14 mouse cellular contexts compared by ENCODE assay signal in the genomic region with DNA sequence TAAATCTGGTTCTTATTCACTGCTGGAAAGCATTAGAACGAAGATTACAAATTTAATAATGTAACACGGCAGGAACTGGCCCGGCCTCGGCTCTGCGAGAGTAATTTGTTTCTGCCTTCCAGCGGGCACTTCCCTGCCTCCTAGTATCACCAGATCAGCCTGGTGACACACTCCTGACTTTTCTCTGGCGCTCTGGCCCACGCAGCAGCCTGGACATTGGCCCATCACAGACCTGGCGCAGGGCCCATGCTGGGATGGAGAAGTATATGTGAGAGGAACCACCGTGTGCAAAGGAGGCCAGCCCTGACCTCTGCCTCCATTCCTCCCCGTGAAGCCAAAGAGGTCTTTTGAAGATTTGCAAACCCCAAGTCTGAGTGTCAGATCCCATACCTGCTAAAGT. TPM values are rescaled to one million over a fixed set of nuclear protein-coding genes. Genes with fewer than 3 reads are reported as not detected.
DNase-seq lines count a peak whose midpoint lies in the region; ATAC-seq and TF ChIP-seq lines count a peak whose summit lies in the region.
"Had no signal": no experiment of that assay in that cellular context is flagged by ENCODE, and none has a peak within 500 bp of the region (broad histone marks: within the 10 kb centered on the region; RNA-seq: fewer than 3 reads in every experiment).

No protein-coding gene starts in this region.

- DNase-seq in hindbrain, postnatal 0 days (ENCODE audit: low spot score) = no peak
- DNase-seq in adrenal gland, adult 18-20 months (ENCODE audit: low spot score in 2 of 2) = peak; percentile 64 to 78
- peak; percentile 89 to 92 for DNase-seq in adrenal gland, postnatal 36 days
- DNase-seq in cerebellum, postnatal 25 days = peak; percentile 82 to 89
- DNase-seq in forebrain, embryonic 10.5 days (ENCODE audit: extremely low spot score, low spot score) = no peak
- no peak for DNase-seq in retina, postnatal 1 day
- DNase-seq: gastrocnemius, postnatal 14 days; layer of hippocampus, adult 9-11 months; thymus, postnatal 36 days had no signal

- H3K36me3 ChIP-seq in hindbrain, postnatal 0 days (ENCODE audit: insufficient read depth, low read length) = no peaks in the 10 kb centered on the region
- H3K36me3 ChIP-seq in hindbrain, embryonic 12.5 days = no peaks in the 10 kb centered on the region
- H3K36me3 ChIP-seq in forebrain, embryonic 10.5 days (replicated peaks) = no peaks in the 10 kb centered on the region
- H3K36me3 ChIP-seq: limb, embryonic 13.5 days had no signal

- 46% methylated on average over 11 of the region's 11 CpGs for WGBS in hindbrain, postnatal 0 days
- 74% methylated on average over 11 of the region's 11 CpGs for WGBS in hindbrain, embryonic 12.5 days
- WGBS in forebrain, embryonic 10.5 days = 76% methylated on average over 11 of the region's 11 CpGs

- no peaks in the 10 kb centered on the region for H3K9me3 ChIP-seq in hindbrain, postnatal 0 days (ENCODE audit: low read length)
- H3K9me3 ChIP-seq in hindbrain, embryonic 12.5 days (replicated peaks) = no peaks in the 10 kb centered on the region
- H3K9me3 ChIP-seq in forebrain, embryonic 10.5 days = no peaks in the 10 kb centered on the region
- H3K9me3 ChIP-seq: limb, embryonic 13.5 days had no signal

- no peaks in the 10 kb centered on the region for H3K27me3 ChIP-seq in hindbrain, postnatal 0 days (ENCODE audit: insufficient read depth, low read length)
- H3K27me3 ChIP-seq in hindbrain, embryonic 12.5 days = no peaks in the 10 kb centered on the region
- H3K27me3 ChIP-seq in forebrain, embryonic 10.5 days (ENCODE audit: poor library complexity, severe bottlenecking) = no peaks in the 10 kb centered on the region

- no peak overlapping the region for H3K4me3 ChIP-seq in hindbrain, postnatal 0 days (ENCODE audit: low read length)
- H3K4me3 ChIP-seq in hindbrain, embryonic 12.5 days = no peak overlapping the region
- no peak overlapping the region for H3K4me3 ChIP-seq in forebrain, embryonic 10.5 days
- H3K4me3 ChIP-seq: limb, embryonic 13.5 days had no signal

- no peak for ATAC-seq in hindbrain, postnatal 0 days
- no peak for ATAC-seq in hindbrain, embryonic 12.5 days (ENCODE audit: low FRiP score)

- H3K4me1 ChIP-seq in hindbrain, postnatal 0 days (ENCODE audit: insufficient read depth, low read length) = peaks cover 5% of the 10 kb centered on the region; the same call in 1 of the 2 replicates
- H3K4me1 ChIP-seq in hindbrain, embryonic 12.5 days = peaks cover 5% of the 10 kb centered on the region; the same call in 1 of the 2 replicates
- peaks cover 12% of the 10 kb centered on the region for H3K4me1 ChIP-seq in forebrain, embryonic 10.5 days

- TF ChIP-seq CTCF in hindbrain, postnatal 0 days (IDR thresholded peaks at IDR 0.05; ENCODE audit: low read depth) = no peak

- peak overlapping the region; percentile 20; the same call in 1 of the 2 replicates for H3K27ac ChIP-seq in hindbrain, postnatal 0 days
- H3K27ac ChIP-seq in hindbrain, embryonic 12.5 days = no peak overlapping the region
- H3K27ac ChIP-seq in forebrain, embryonic 10.5 days = no peak overlapping the region
- H3K27ac ChIP-seq: limb, embryonic 13.5 days had no signal

- no peak overlapping the region for H3K9ac ChIP-seq in hindbrain, postnatal 0 days (replicated peaks; ENCODE audit: low read length)
- no peak overlapping the region for H3K9ac ChIP-seq in hindbrain, embryonic 12.5 days
- H3K9ac ChIP-seq: limb, embryonic 13.5 days had no signal

- no peak overlapping the region for H3K4me2 ChIP-seq in hindbrain, postnatal 0 days (ENCODE audit: low read depth, low read length)
- no peak overlapping the region for H3K4me2 ChIP-seq in hindbrain, embryonic 12.5 days (replicated peaks)
- H3K4me2 ChIP-seq: limb, embryonic 13.5 days had no signal

RNA-seq across cellular contexts. Expression of a gene that starts 15.0 kb away (rescaled TPM):
- total RNA-seq in hindbrain, postnatal 0 days (2014; rRNA removed) = 76.7 and 81.0 TPM in 2 replicates
- polyA plus RNA-seq in hindbrain, postnatal 0 days (2015; fragmentation: Nextera tagmentation; extraction: Ambion mirVana) = 16.7 and 19.6 TPM in 2 replicates
- polyA plus RNA-seq in hindbrain, embryonic 12.5 days (2016; fragmentation: Nextera tagmentation; extraction: Ambion mirVana) = 5.6 TPM in 2 replicates
- 100 to 1,000 TPM in 1 of 2 experiments, 10 to 100 TPM in 1; 90.5 to 234 TPM for total RNA-seq in adrenal gland, adult 18-20 months (2021)
- total RNA-seq in adrenal gland, postnatal 36 days (2021) = 100 to 1,000 TPM; 171 to 180 TPM
- 1.1 TPM in 2 replicates for polyA plus RNA-seq in forebrain, embryonic 10.5 days (2016; fragmentation: Nextera tagmentation; extraction: Ambion mirVana)

RNA-seq across cellular contexts. Expression of a gene that starts 50.0 kb away (rescaled TPM):
- total RNA-seq in hindbrain, postnatal 0 days (2014; rRNA removed) = 0.58 and 2.4 TPM in 2 replicates
- polyA plus RNA-seq in hindbrain, postnatal 0 days (2015; fragmentation: Nextera tagmentation; extraction: Ambion mirVana) = 0.23 and 0.40 TPM in 2 replicates
- not detected in 2 replicates for polyA plus RNA-seq in hindbrain, embryonic 12.5 days (2016; fragmentation: Nextera tagmentation; extraction: Ambion mirVana)
- not detected for total RNA-seq in adrenal gland, adult 18-20 months (2021)
- not detected for total RNA-seq in adrenal gland, postnatal 36 days (2021)
- polyA plus RNA-seq in forebrain, embryonic 10.5 days (2016; fragmentation: Nextera tagmentation; extraction: Ambion mirVana) = not detected in 2 replicates
- total RNA-seq: gastrocnemius, postnatal 14 days had no signal
- polyA plus RNA-seq: hindbrain, embryonic 11.5 days; kidney, embryonic 14.5 days; limb, embryonic 13.5 days; neural tube, embryonic 11.5 days had no signal

Comparison
In these comparisons a context has a peak if more than half of its experiments do, and no peak if none do; other contexts are left out.
1. DNase-seq: peak in adrenal gland, adult 18-20 months (2 of 2), adrenal gland, postnatal 36 days (2 of 2) and cerebellum, postnatal 25 days (2 of 2); none in hindbrain, postnatal 0 days (single experiment), forebrain, embryonic 10.5 days (single experiment) and retina, postnatal 1 day (single experiment).